Mouse (Mus musculus) erythroblast, embryonic 14.5 days (primary cell): ENCODE results near the gene Ppp1r37.

Experiments used
- GATA1 ChIP-seq: IDR thresholded peaks from 2 replicates; pipeline ENCODE4 v1.6.1; 2012; ENCODE audit warnings: low read length, inconsistent platforms, mixed read lengths
- TAL1 ChIP-seq: IDR thresholded peaks from 3 replicates; pipeline ENCODE4 v1.6.1; 2012; ENCODE audit warnings: low read length, inconsistent platforms, mixed read lengths

GRCm38 (mm10) chr7:19534676-19535075 is 28.2 kb downstream of the Ppp1r37 start:
- TF ChIP-seq GATA1 (no peak), TAL1 (no peak)
